Mouse (Mus musculus): ENCODE measurements around the gene Ksr2. TPM values are rescaled to one million over a fixed set of nuclear protein-coding genes. Genes with fewer than 3 reads are reported as not detected.

Gene Ksr2
- total RNA-seq, 1 experiment from 2014 or later, result under 0.01 TPM

Other genes with a start within 250 kb of the Ksr2 start
- gene Pebp1, start 126.4 kb upstream of the Ksr2 start, total RNA-seq (2017), result 128 and 168 TPM in 2 replicates
- gene Vsig10, start 94.9 kb upstream of the Ksr2 start, total RNA-seq (2017), result 2.7 and 3.0 TPM in 2 replicates
- 19.4 and 26.6 TPM in 2 replicates for gene Wsb2, start 56.7 kb upstream of the Ksr2 start, total RNA-seq (2017)
- 64.0 and 68.8 TPM in 2 replicates for gene Rfc5, start 25.0 kb upstream of the Ksr2 start, total RNA-seq (2017)